Mouse (Mus musculus) heart, adult 11 months (tissue): ENCODE measurements around the gene Foxo3.
A peak's percentile ranks its signal among the peaks of the same experiment; 100 is the strongest.

Source experiments
- DNase-seq: peaks from one replicate; pipeline ENCODE4 v3.0.0; 2022

Gene Foxo3

DNA sequence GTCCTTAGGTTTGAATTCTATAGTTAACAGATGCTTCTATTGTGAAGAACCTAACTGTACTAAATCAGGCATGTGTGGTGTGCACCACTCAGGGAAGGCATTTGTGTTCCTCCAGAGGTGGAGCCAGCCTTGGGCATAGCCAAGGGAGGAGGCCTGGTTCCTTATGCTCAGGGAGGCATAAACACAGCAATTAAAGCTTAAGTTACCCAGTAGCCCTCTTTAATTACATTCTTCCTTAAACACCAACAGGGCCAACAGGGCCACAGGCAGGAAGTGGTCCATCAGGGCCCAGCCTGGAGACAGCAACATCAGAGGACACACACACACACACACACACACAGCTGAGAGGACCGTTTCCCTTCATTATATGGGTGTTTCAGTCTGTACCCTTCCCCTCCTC, 102.7 kb downstream of the Foxo3 start:
- peak; percentile 49 for DNase-seq

DNA sequence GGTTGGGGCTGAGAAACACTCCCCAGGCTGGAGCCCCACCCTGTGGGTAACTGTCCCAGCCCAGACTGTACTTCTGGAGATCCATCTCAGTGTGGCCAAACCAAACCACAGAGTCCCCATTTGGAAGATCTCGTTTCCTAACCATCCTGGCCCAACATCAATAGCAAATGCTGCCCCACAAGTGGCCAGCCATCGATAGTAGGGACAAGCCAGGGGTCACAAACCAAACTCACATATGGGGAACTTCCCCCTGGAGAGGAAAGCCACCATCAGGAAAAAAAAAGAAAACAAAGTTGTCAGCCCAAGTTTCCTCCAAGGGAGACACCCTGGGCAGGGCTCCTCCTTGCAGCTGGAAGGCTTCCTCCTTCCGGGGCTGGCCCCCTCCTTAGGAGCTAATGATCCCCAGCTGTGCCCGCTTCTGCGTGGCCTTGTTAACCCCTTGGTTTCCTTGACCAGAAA, 105.6 kb downstream of the Foxo3 start:
- peak; percentile 98 for DNase-seq

DNA sequence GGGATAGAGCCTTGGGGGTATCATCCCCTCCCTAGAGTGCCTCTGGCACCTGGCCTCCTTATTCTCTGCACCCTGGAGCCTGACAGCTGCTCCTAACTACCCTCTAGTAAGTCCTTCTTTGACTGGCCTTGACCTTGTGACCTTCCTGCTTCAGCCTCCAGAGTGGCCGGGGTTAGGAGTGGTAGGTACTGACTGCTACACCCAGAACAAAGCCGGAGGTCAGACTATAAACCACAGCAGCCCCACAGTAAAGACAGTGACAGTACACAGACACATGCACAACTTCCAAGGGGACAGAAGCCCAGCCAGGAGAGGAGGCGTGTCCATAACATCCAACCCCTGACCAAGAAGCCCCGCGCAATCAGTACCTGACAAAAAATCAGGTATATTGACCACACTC, 106.4 kb downstream of the Foxo3 start:
- DNase-seq: peak; percentile 87

DNA sequence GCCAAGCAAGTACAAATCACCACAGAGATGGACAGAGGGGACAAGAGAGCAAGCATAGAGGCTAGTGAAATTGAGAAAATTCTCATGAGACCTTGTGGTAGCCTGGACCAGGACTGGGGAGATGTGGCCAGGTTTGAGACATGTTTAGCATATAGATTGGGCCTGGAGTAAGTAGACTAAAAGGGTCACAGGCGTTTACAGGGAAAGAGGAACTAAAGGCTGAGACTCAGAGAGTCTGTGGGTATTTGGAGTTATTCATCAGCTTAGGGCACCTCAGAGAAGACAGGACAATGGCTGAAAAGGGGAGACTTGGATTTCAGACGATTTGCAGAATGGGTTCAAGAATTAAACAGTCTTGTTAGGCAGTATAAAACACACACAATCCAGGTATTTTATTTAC, 121.8 kb downstream of the Foxo3 start:
- DNase-seq: no peak

DNA sequence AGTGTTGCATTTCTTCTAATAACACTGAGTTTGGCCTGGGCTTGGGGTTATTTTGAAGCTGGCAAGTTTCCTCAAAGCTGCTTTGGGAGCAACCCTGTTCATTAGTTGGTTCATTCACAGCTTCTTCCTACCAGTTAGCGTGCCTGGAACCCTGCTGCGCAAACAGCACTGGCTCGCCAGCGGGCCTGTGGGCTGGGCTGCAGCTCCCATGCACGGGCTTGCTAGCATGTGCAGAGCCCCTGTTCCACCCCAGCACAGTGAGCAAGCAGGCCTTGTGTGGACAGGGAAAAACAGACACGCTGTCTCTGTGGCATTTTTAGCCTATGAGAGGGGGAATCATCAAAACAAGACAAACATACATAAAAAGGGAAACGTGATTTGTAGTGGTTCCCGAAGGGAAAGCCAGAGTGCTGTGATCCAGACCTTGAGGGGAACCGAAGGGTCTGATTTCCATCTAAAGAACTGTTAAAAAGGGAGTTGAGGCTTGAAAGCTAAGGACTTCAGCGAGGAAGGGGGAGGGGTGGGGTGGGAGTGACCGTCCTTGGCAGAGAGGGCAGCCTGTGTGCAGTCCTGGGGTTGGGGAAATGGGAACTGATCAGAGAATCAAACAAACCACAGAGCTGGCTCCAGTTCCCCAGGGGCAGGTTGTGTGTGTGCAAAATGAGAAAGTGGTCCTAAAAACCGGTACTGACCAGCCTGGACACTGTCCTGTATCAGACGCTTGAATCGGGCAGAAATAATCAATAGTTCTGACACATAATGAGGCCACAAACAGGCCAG, 123.9 kb downstream of the Foxo3 start:
- DNase-seq: peak; percentile 94

DNA sequence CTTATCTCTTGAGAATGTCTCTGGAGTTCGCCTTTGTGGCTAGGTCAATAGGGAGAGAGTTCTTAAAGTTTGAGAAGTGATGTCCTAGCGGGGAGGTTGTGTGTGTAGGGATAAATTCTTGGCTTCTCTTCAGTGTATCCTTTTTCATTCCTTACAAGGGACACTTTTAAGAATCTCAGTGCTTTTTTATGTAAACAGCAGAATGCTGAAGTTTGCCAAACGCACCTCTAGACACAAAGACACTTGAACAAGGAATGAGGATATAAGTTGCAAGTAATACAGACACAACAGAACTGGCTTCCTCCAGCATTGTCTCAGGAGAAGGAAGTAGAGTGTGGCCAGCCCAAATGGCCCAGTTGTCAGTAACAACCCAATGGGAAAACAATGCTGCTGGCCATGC, 126.8 kb downstream of the Foxo3 start:
- no peak for DNase-seq

DNA sequence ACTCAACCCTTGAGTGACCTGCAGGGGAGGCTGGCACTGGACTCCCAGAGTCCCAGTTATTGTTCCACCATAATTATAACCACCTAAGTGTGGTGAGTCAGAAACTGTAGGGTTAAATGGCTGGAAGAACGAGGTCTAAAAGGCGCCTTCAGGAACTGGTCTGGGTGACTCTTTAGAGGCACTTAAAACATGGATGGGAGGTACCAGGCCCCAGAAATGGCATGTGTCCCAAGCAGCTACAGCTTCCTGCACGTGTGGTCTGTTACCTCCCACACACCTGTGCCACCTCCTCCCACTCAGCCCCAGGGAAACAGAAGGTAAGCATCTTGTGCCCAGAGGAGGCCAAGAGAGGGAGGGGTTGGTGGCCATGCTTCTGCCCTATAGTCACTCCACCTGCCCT, 128.2 kb downstream of the Foxo3 start:
- peak; percentile 84 for DNase-seq

DNA sequence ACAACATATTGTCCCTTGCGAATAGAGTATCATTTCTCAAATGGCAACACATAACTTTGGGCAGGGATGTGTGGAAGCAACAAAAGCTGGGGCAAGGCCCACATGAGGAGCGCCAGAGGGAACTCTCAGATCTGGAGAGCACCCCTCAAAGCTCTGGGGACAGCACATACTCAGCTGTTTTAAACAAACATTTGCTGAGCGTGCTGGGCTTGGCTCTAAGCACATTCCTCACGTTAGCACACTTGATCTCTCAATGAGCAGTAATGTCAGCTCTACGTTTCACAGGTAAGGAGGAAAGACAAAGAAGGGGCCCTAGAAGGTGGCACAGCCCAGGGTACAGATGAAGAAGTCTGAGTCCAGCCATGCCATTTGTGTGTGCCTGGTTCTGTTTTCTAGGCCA, 131.3 kb downstream of the Foxo3 start:
- peak; percentile 68 for DNase-seq

DNA sequence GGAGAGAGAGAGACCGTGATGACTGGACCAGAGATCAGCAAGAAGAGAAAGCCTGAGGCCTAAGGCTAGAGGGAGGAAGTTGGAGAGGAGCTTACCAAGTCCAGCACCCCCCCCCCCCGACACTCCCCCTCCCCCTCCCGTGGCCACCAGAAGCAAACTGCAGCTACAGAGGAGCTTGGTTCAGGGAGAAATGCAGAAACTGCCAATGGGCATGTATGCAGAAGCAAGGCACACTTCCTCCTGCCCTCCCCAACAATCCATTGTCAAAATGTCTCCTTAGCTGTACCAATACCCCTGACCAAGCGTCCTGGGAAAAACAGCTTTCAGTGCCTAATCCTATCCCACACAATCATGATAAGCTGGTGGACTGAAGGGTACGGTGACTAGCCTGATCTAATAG, 131.8 kb downstream of the Foxo3 start:
- peak; percentile 85 for DNase-seq

DNA sequence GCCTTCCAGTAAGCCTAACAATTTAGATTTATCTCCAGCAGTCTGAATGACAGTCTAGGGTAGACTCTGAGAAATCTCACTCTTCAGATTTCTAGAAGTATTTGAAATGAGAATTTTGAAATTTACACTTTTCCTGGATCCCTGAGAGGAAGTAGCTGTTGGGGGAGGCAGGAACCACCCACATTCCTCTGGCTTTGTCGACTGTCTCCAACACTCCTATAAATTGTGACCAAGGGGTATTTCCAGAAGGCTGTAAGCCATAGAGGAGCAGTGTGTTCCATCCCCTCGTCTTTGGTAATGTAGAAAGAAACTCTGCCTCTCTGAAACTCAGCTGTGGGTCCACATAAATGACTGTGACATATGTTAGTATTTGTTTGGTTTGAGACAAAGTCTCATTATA, 132.4 kb downstream of the Foxo3 start:
- DNase-seq: peak; percentile 22

DNA sequence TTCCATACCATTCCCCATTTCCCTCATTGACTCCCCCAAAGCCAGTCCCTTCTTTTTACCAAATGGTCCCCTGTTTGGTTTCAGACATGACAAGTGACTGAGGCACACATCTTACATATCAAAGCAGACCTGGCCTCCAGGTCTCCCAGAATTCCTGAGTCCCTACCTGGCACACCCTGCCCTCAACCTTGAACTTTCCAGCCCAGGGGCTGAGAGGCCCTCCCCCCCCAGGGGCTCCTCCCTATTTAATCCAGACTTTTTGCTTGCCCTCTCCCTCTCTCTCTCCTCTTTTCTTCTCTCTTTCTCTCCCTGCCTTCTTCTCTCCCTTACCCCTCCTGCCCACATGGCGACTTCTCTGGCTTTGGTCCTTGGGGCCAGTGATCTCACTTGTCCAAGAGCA, 133.8 kb downstream of the Foxo3 start:
- peak; percentile 55 for DNase-seq

DNA sequence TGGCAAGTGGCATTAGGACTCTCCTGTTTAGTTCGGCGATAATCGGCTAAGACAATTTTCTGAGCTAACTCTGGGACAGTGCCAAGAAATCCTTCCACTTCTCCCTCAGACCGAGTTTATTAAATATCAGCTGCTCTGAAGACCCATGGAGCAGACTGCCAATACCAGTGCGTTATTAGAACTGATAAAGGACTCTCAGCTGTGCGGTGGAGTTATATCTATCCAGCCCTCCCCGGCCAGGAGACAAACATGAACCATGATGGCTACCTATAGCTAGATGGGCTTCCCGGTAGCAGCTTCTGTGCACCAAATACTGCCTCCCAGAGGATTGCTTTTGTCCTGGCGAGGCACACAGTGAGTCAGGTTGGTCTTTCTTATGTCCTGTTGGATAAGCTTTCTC, 134.5 kb downstream of the Foxo3 start:
- peak; percentile 78 for DNase-seq

DNA sequence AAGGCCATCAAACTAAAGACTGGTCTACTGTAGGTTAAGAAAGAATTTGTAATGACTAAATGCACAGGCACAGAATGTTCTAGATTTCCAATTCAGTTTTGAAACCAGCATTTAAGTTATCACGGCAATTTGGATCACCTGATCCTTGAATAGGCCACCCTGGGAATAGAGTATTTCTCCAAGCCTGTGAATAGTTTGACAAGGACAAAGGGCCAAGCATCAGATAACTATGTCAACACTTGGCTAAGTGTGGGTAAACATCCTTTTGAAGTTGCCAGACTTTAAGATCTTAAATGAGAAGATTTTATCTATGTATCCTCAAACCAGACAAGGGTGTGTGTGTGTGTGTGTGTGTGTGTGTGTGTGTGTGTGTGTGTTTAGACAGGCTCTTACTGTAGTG, 136.8 kb downstream of the Foxo3 start:
- no peak for DNase-seq

DNA sequence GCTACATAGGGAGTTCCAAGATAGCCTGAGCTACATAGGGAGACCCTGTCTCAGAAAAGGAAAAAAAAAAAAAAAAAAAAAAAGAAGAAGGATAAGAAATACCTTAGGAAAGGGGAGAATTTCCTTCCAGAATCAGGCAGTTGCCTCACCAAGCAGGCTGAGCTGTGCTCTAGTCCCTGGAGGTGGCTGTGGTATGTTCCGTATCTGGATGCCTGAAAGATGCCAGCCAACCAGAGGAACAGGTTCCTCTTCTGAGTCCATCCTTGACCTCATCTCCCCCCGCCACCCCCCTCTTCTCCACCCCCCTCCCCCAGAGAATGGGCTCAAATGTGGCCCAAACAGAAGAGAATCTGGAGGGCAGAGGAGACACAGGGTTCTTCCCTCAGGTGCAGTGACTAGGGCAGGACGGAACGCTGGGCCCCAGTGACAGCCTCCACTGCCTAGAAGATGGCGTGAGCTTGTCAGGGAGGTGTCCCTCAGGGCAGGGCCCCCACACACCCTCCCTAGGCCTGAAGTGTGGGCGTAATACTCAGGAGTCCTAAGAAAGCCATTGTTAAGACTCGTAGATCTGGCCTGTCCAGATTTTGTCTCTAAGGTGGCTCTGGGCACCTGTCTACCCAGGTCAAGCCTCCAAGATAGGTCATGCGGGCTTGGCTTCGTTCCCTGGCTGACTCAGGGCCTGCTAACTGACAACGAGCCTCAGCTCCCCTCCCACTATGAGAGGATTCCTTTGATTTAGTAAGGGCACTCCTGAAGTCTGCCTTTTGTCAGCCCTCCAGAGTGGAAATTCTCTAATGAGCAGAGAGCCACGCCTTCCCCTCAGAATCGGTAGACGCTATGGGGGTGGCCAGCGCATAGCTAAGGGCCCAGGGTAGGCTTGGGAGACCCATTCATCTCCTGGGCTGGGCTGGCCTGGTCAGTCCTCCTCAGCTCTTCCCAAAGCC, 141.5 kb downstream of the Foxo3 start:
- no peak for DNase-seq
